9 mouse cellular contexts compared by ENCODE assay signal in genomic region chr7:139068182-139068623, GRCm38 (mm10). TPM values are rescaled to one million over a fixed set of nuclear protein-coding genes. Genes with fewer than 3 reads are reported as not detected.
A peak's percentile ranks its signal among the peaks of the same experiment; 100 is the strongest.
DNase-seq lines count a peak whose midpoint lies in the region; ATAC-seq and TF ChIP-seq lines count a peak whose summit lies in the region.
"Had no signal": no experiment of that assay in that cellular context is flagged by ENCODE, and none has a peak within 500 bp of the region (broad histone marks: within the 10 kb centered on the region; RNA-seq: fewer than 3 reads in every experiment).

No protein-coding gene starts in this region.

- H3K4me3 ChIP-seq in bone marrow, adult 2 months (replicated peaks; ENCODE audit: control insufficient read depth, low read depth, low read length), result no peak overlapping the region
- H3K4me3 ChIP-seq in embryonic facial prominence, embryonic 14.5 days (ENCODE audit: low read depth, low read length), result no peak overlapping the region
- no peak overlapping the region for H3K4me3 ChIP-seq in hindbrain, embryonic 11.5 days (ENCODE audit: low read depth, low read length)
- H3K4me3 ChIP-seq: liver, embryonic 15.5 days had no signal

- H3K27me3 ChIP-seq in embryonic facial prominence, embryonic 14.5 days (replicated peaks; ENCODE audit: control insufficient read depth, insufficient read depth, low read length), result 0 out of 2 replicates have a peak, but pooled peaks cover 3% of the 10 kb centered on the region
- no peaks in the 10 kb centered on the region for H3K27me3 ChIP-seq in hindbrain, embryonic 11.5 days (ENCODE audit: control insufficient read depth, insufficient read depth, low read length)
- H3K27me3 ChIP-seq: liver, embryonic 15.5 days had no signal

- H3K36me3 ChIP-seq in embryonic facial prominence, embryonic 14.5 days (ENCODE audit: control insufficient read depth, insufficient read depth, low read length), result no peaks in the 10 kb centered on the region
- no peaks in the 10 kb centered on the region for H3K36me3 ChIP-seq in hindbrain, embryonic 11.5 days (ENCODE audit: control insufficient read depth, insufficient read depth, low read length)
- H3K36me3 ChIP-seq: liver, embryonic 15.5 days had no signal

- no peaks in the 10 kb centered on the region for H3K9me3 ChIP-seq in embryonic facial prominence, embryonic 14.5 days (ENCODE audit: control insufficient read depth, low read length)
- no peaks in the 10 kb centered on the region for H3K9me3 ChIP-seq in hindbrain, embryonic 11.5 days (ENCODE audit: control insufficient read depth, low read length)
- H3K9me3 ChIP-seq: liver, embryonic 15.5 days had no signal

- TF ChIP-seq CTCF in bone marrow, adult 2 months (IDR thresholded peaks at IDR 0.05; ENCODE audit: control insufficient read depth, insufficient read depth, low read length), result peak; percentile 63

- no peak for TF ChIP-seq POLR2A in bone marrow, adult 2 months (IDR thresholded peaks at IDR 0.05; ENCODE audit: borderline replicate concordance, control insufficient read depth, low read depth, low read length)

- no peak overlapping the region for H3K27ac ChIP-seq in bone marrow, adult 2 months (ENCODE audit: control insufficient read depth, insufficient read depth, low read depth, low read length, poor library complexity)
- no peak overlapping the region for H3K27ac ChIP-seq in embryonic facial prominence, embryonic 14.5 days (replicated peaks; ENCODE audit: low read depth, low read length)
- no peak overlapping the region for H3K27ac ChIP-seq in hindbrain, embryonic 11.5 days (ENCODE audit: low read depth, low read length)
- H3K27ac ChIP-seq: liver, embryonic 15.5 days had no signal

- no peak overlapping the region for H3K4me2 ChIP-seq in embryonic facial prominence, embryonic 14.5 days (ENCODE audit: low read depth, low read length)
- H3K4me2 ChIP-seq in hindbrain, embryonic 11.5 days (replicated peaks; ENCODE audit: low read depth, low read length), result no peak overlapping the region
- H3K4me2 ChIP-seq: liver, embryonic 15.5 days had no signal

- H3K4me1 ChIP-seq in bone marrow, adult 2 months (ENCODE audit: control insufficient read depth, insufficient read depth, low read length), result no peaks in the 10 kb centered on the region
- H3K4me1 ChIP-seq in embryonic facial prominence, embryonic 14.5 days (ENCODE audit: control insufficient read depth, insufficient read depth, low read length), result no peaks in the 10 kb centered on the region
- no peaks in the 10 kb centered on the region for H3K4me1 ChIP-seq in hindbrain, embryonic 11.5 days (replicated peaks; ENCODE audit: control insufficient read depth, insufficient read depth, low read length)
- H3K4me1 ChIP-seq: liver, embryonic 15.5 days had no signal

- DNase-seq in gastrocnemius, adult 18-20 months (ENCODE audit: low spot score), result peak; percentile 43
- DNase-seq in gastrocnemius, postnatal 25 days, result no peak
- peak; percentile 82 for DNase-seq in embryonic facial prominence, embryonic 14.5 days (ENCODE audit: low spot score)
- DNase-seq in hindbrain, embryonic 11.5 days (ENCODE audit: low spot score), result peak; percentile 93
- DNase-seq in layer of hippocampus, adult 18-20 months (ENCODE audit: low spot score in 2 of 2), result peak; percentile 68 to 92
- peak; percentile 27 for DNase-seq in lung, postnatal 25 days (ENCODE audit: low spot score)
- DNase-seq in right cerebral cortex, adult 18-20 months, result peak; percentile 72

- ATAC-seq in embryonic facial prominence, embryonic 14.5 days (ENCODE audit: low read depth), result peak; percentile 80
- peak; percentile 83 for ATAC-seq in hindbrain, embryonic 11.5 days (ENCODE audit: low FRiP score)

- WGBS in bone marrow, adult 2 months, result 0% methylated on average over 2 of the region's 2 CpGs
- 0% methylated on average over 2 of the region's 2 CpGs for WGBS in embryonic facial prominence, embryonic 14.5 days
- 0% methylated on average over 2 of the region's 2 CpGs for WGBS in hindbrain, embryonic 11.5 days

- H3K9ac ChIP-seq in embryonic facial prominence, embryonic 14.5 days (ENCODE audit: low read depth, low read length), result no peak overlapping the region
- H3K9ac ChIP-seq in hindbrain, embryonic 11.5 days (ENCODE audit: low read depth, low read length), result no peak overlapping the region
- H3K9ac ChIP-seq: liver, embryonic 15.5 days had no signal

RNA-seq across cellular contexts. Expression of gene Dpysl4, which starts 17.6 kb away (rescaled TPM):
- under 1 TPM; 0.16 to 0.17 TPM for total RNA-seq in gastrocnemius, adult 18-20 months (2021)
- under 1 TPM; 0.28 to 0.35 TPM for total RNA-seq in gastrocnemius, postnatal 25 days (2021)
- 0.31 TPM in 1 of 2 replicates, not detected in the other for polyA plus RNA-seq in bone marrow, adult 2 months (2011; ENCODE audit: insufficient read depth, insufficient read length, low replicate concordance, missing spikeins)
- polyA plus RNA-seq in embryonic facial prominence, embryonic 14.5 days (2014; fragmentation: Nextera tagmentation; extraction: Ambion mirVana), result 19.8 and 28.3 TPM in 2 replicates
- polyA plus RNA-seq in hindbrain, embryonic 11.5 days (2014; fragmentation: Nextera tagmentation; extraction: Ambion mirVana), result 231 and 251 TPM in 2 replicates
- 10 to 100 TPM; 43.9 to 44.7 TPM for total RNA-seq in layer of hippocampus, adult 18-20 months (2021)

Comparison
In these comparisons a context has a peak if more than half of its experiments do, and no peak if none do; other contexts are left out.
1. RNA of gene Dpysl4, which starts 17.6 kb away (total RNA-seq): 43.9 to 44.7 TPM in layer of hippocampus, adult 18-20 months; 0.28 to 0.35 TPM in gastrocnemius, postnatal 25 days and 0.16 to 0.17 TPM in gastrocnemius, adult 18-20 months; every median in the first group is over 10 times any median in the second.